Mouse (Mus musculus) liver, postnatal 0 days (tissue): Measurements from ENCODE around the gene Btbd19. TPM values are rescaled to one million over a fixed set of nuclear protein-coding genes. Genes with fewer than 3 reads are reported as not detected.

Source experiments
- ATAC-seq: fragments of 200-750 bp; cut with Nextera tagmentation; 2 replicates; pipeline ENCODE4 v1.8.0; 2017; ENCODE audit warnings: mild to moderate bottlenecking, moderate library complexity
- DNase-seq: peaks from one replicate; pipeline ENCODE4 v3.0.0-alpha.2; 2016
- H3K27ac ChIP-seq: fragments of 300-500 bp; sonication (generic); 2 replicates; pipeline ENCODE4 v1.5.1; 2014; ENCODE audit warnings: antibody characterized with exemption, moderate library complexity, mild to moderate bottlenecking, low read depth
- H3K27me3 ChIP-seq: fragments of 300-500 bp; sonication (generic); 2 replicates; pipeline ENCODE4 v1.6.1; 2014; ENCODE audit warnings: low read length, control low read depth, mixed read lengths; ENCODE audit not compliant: insufficient read depth
- H3K36me3 ChIP-seq: fragments of 300-500 bp; sonication (generic); replicated peaks from 2 replicates; pipeline ENCODE4 v1.6.1; 2014; ENCODE audit warnings: mild to moderate bottlenecking, control low read depth, low read length, moderate library complexity, mixed read lengths; ENCODE audit not compliant: insufficient read depth
- H3K4me1 ChIP-seq: fragments of 300-500 bp; sonication (generic); 2 replicates; pipeline ENCODE4 v1.6.1; 2014; ENCODE audit warnings: antibody characterized with exemption, mild to moderate bottlenecking, control low read depth; ENCODE audit not compliant: insufficient read depth
- H3K4me2 ChIP-seq: fragments of 300-500 bp; sonication (generic); 2 replicates; pipeline ENCODE4 v1.6.1; 2014; ENCODE audit warnings: low read depth, mild to moderate bottlenecking, low read length, moderate library complexity, mixed read lengths
- H3K4me3 ChIP-seq: fragments of 300-500 bp; sonication (generic); 2 replicates; pipeline ENCODE4 v1.5.1; 2014; ENCODE audit warnings: low read depth, low read length
- H3K9ac ChIP-seq: fragments of 300-500 bp; sonication (generic); replicated peaks from 2 replicates; pipeline ENCODE4 v1.6.1; 2014; ENCODE audit warnings: mild to moderate bottlenecking, moderate library complexity
- H3K9me3 ChIP-seq: fragments of 300-500 bp; sonication (generic); 2 replicates; pipeline ENCODE4 v1.6.1; 2016; ENCODE audit warnings: mild to moderate bottlenecking, control low read depth, low read length, mixed read lengths
- CTCF ChIP-seq: sonication (generic); IDR thresholded peaks from 2 replicates; pipeline ENCODE4 v1.5.1; 2016; ENCODE audit warnings: antibody characterized with exemption, low read depth
- EP300 ChIP-seq: IDR thresholded peaks from 2 replicates; pipeline ENCODE4 v1.6.1; 2016; ENCODE audit warnings: antibody characterized with exemption, low read depth, mild to moderate bottlenecking
- WGBS: fragments of 180-500 bp; shearing (Covaris S2); extraction: QIAGEN DNeasy Blood & Tissue Kit; methylation state at CpG from one replicate; pipeline ENCODE4 v1.1.7; 2014; ENCODE audit not compliant: insufficient replicate concordance; 5-methylcytosine and 5-hydroxymethylcytosine counted together
- microRNA-seq: library from miRNA; unstranded; fragments of <30 nt; microRNA quantifications from one replicate; pipeline ENCODE4, GENCODE M21; 2016
- polyA plus RNA-seq: library from polyadenylated mRNA; unstranded; fragments of >200 nt; fragmentation: Nextera tagmentation; extraction: Ambion mirVana; gene quantifications from 2 replicates; pipeline ENCODE4 v1.2.1, GENCODE M21; 2015

Gene Btbd19
- polyA plus RNA-seq, 1 experiment from 2014 or later, result 2.3 TPM

DNA sequence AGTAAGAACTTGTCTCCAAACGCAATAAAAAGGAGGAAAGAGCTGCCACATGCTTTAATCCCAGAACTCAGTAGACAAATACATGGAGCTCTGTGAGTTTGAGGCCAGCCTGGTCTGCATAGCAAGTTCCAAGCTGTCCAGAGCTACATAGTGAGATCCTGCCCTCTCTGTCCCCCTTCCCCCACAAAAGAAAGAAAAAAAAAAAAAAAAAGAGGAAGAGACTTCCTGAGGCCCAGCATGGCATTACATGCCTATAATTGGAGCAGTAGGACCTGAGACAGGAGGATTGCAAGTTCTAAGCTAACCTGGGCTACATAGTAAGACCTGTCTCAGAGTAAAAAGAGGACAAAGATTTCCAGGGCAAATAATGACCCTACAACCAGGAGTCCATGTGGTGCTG is 55.9 kb downstream of the Btbd19 start:
- Histone ChIP-seq H3K36me3 (peaks cover 32% of the 10 kb centered on the region), H3K4me2 (no peak overlapping the region), H3K4me1 (no peaks in the 10 kb centered on the region), H3K9ac (no peak overlapping the region), H3K9me3 (no peaks in the 10 kb centered on the region), H3K27me3 (no peaks in the 10 kb centered on the region), H3K4me3 (no peak overlapping the region), H3K27ac (no peak overlapping the region)
- TF ChIP-seq EP300, result no peak
- no peak for TF ChIP-seq CTCF
- ATAC-seq (no peak), DNase-seq (no peak)
- WGBS, result 88% methylated on average over 1 of the region's 1 CpGs

Small RNAs within 50 kb of the gene (microRNA-seq; reads per million reads assigned to microRNA genes)
- gene Gm22398, result not detected

Other genes starting within 250 kb of the Btbd19 start
- 0.06 TPM in 2 replicates for gene Zswim5, start 248.3 kb downstream of the Btbd19 start, polyA plus RNA-seq
- 245 and 255 TPM in 2 replicates for gene Urod, start 131.3 kb downstream of the Btbd19 start, polyA plus RNA-seq
- 4.7 and 5.2 TPM in 2 replicates for gene Hectd3, start 130.4 kb downstream of the Btbd19 start, polyA plus RNA-seq
- 18.4 and 18.5 TPM in 2 replicates for gene Eif2b3, start 106.3 kb downstream of the Btbd19 start, polyA plus RNA-seq
- gene Ptch2, start 29.6 kb downstream of the Btbd19 start, polyA plus RNA-seq, result 0.43 and 0.52 TPM in 2 replicates
- gene Tctex1d4, start 1.1 kb upstream of the Btbd19 start, polyA plus RNA-seq, result 0.33 TPM in 1 of 2 replicates, not detected in the other
- gene Plk3, start 8.2 kb upstream of the Btbd19 start, polyA plus RNA-seq, result 4.8 TPM in 2 replicates
- 543 and 557 TPM in 2 replicates for gene Rps8, start 30.5 kb upstream of the Btbd19 start, polyA plus RNA-seq
- gene Kif2c, start 56.9 kb upstream of the Btbd19 start, polyA plus RNA-seq, result 10.7 and 11.8 TPM in 2 replicates
- gene Tmem53, start 126.2 kb upstream of the Btbd19 start, polyA plus RNA-seq, result 48.6 and 57.1 TPM in 2 replicates
- gene Armh1, start 126.4 kb upstream of the Btbd19 start, polyA plus RNA-seq, result not detected in 2 replicates